Mouse (Mus musculus) liver, adult 2 months (tissue): ENCODE measurements around the gene Pfkfb2. TPM values are rescaled to one million over a fixed set of nuclear protein-coding genes. Genes with fewer than 3 reads are reported as not detected.

Experiments used
- DNase-seq: peaks from one replicate; pipeline ENCODE4 v3.0.0-alpha.2; 2011; ENCODE audit warnings: low read depth, low spot score; ENCODE audit errors: extremely low read depth
- H3K27ac ChIP-seq: fragments of 200-500 bp; replicated peaks from 2 replicates; pipeline ENCODE4 v1.5.1; 2012; ENCODE audit warnings: low read depth, mild to moderate bottlenecking, control low read depth, inconsistent platforms, low read length; ENCODE audit not compliant: insufficient read depth
- H3K27me3 ChIP-seq: fragments of 200-500 bp; 2 replicates; pipeline ENCODE4 v1.6.1; 2012; ENCODE audit warnings: mild to moderate bottlenecking, moderate library complexity, low read length, inconsistent platforms; ENCODE audit not compliant: control insufficient read depth, insufficient read depth
- H3K36me3 ChIP-seq: fragments of 200-500 bp; 2 replicates; pipeline ENCODE4 v1.6.1; 2012; ENCODE audit warnings: low read length, inconsistent platforms; ENCODE audit not compliant: control insufficient read depth, insufficient read depth
- H3K4me1 ChIP-seq: fragments of 200-500 bp; 2 replicates; pipeline ENCODE4 v1.6.1; 2011; ENCODE audit warnings: low read length; ENCODE audit not compliant: control insufficient read depth, insufficient read depth
- H3K4me3 ChIP-seq: fragments of 200-500 bp; 2 replicates; pipeline ENCODE4 v1.5.1; 2011; ENCODE audit warnings: low read depth, mild to moderate bottlenecking, control low read depth, low read length, moderate library complexity; ENCODE audit not compliant: insufficient read depth
- H3K79me2 ChIP-seq: fragments of 200-500 bp; 2 replicates; pipeline ENCODE4 v1.6.1; 2012; ENCODE audit warnings: inconsistent platforms, mild to moderate bottlenecking, low read length, moderate library complexity; ENCODE audit not compliant: control insufficient read depth, insufficient read depth
- H3K9ac ChIP-seq: fragments of 200-500 bp; 2 replicates; pipeline ENCODE4 v1.6.1; 2012; ENCODE audit warnings: low read depth, mild to moderate bottlenecking, control low read depth, inconsistent platforms, low read length
- CTCF ChIP-seq: fragments of 200-500 bp; IDR thresholded peaks from 2 replicates; pipeline ENCODE4 v1.5.1; 2011; ENCODE audit warnings: low read depth, low read length, control low read depth
- POLR2A ChIP-seq: fragments of 200-500 bp; IDR thresholded peaks from 2 replicates; pipeline ENCODE4 v1.6.1; 2011; ENCODE audit warnings: low read length, control low read depth; ENCODE audit not compliant: insufficient read depth; ENCODE audit errors: extremely low read depth
- polyA plus RNA-seq: library from polyadenylated mRNA; depleted of rRNA; stranded (reverse); fragments of >200 nt; gene quantifications from 2 replicates; pipeline ENCODE4 v1.2.3, GENCODE M21; 2012; rRNA removed
- total RNA-seq: library from RNA; depleted of rRNA; stranded (reverse); fragments of >200 nt; gene quantifications from 2 replicates; pipeline ENCODE4 v1.2.3, GENCODE M21; 2014; rRNA removed

Pfkfb2 gene
- total and polyA plus RNA-seq, 2 experiments = 8.5 to 19.5 TPM

GRCm38 (mm10) chr1:130640967-130641366 lies 88.1 kb downstream of the Pfkfb2 start:
- no peaks in the 10 kb centered on the region for H3K27me3 ChIP-seq
- H3K79me2 ChIP-seq = no peaks in the 10 kb centered on the region
- no peak overlapping the region for H3K4me3 ChIP-seq
- TF ChIP-seq POLR2A (no peak), CTCF (no peak)
- no peak for DNase-seq
- H3K9ac ChIP-seq = no peak overlapping the region
- peaks cover 71% of the 10 kb centered on the region for H3K36me3 ChIP-seq
- no peak overlapping the region for H3K27ac ChIP-seq
- peaks cover 2% of the 10 kb centered on the region; the same call in 1 of the 2 replicates for H3K4me1 ChIP-seq

Other genes with a start within 250 kb of the Pfkfb2 start
- gene Zp3r, start 99.6 kb downstream of the Pfkfb2 start, total RNA-seq = not detected in 2 replicates
- not detected in 2 replicates for gene Zp3r, start 99.6 kb downstream of the Pfkfb2 start, polyA plus RNA-seq
- gene C4bp, start 67.6 kb downstream of the Pfkfb2 start, total RNA-seq = 368 and 394 TPM in 2 replicates
- gene C4bp, start 67.6 kb downstream of the Pfkfb2 start, polyA plus RNA-seq = 151 and 182 TPM in 2 replicates
- 0.20 TPM in 1 of 2 replicates, not detected in the other for gene Gm29427, start 13.5 kb downstream of the Pfkfb2 start, total RNA-seq
- gene Gm29427, start 13.5 kb downstream of the Pfkfb2 start, polyA plus RNA-seq = not detected in 2 replicates
- gene Yod1, start 11.9 kb downstream of the Pfkfb2 start, total RNA-seq = 8.9 and 9.0 TPM in 2 replicates
- gene Yod1, start 11.9 kb downstream of the Pfkfb2 start, polyA plus RNA-seq = 1.3 and 1.4 TPM in 2 replicates
- 0.65 and 0.74 TPM in 2 replicates for gene AA986860, start 2.7 kb upstream of the Pfkfb2 start, total RNA-seq
- 0.18 and 0.25 TPM in 2 replicates for gene AA986860, start 2.7 kb upstream of the Pfkfb2 start, polyA plus RNA-seq
- 0.13 and 0.55 TPM in 2 replicates for gene Fcamr, start 71.6 kb upstream of the Pfkfb2 start, total RNA-seq
- 0.09 TPM in 1 of 2 replicates, not detected in the other for gene Fcamr, start 71.6 kb upstream of the Pfkfb2 start, polyA plus RNA-seq
- gene Pigr, start 97.4 kb upstream of the Pfkfb2 start, total RNA-seq = 482 and 517 TPM in 2 replicates
- gene Pigr, start 97.4 kb upstream of the Pfkfb2 start, polyA plus RNA-seq = 579 and 633 TPM in 2 replicates
- gene Fcmr, start 136.4 kb upstream of the Pfkfb2 start, total RNA-seq = 0.09 and 0.54 TPM in 2 replicates
- 0.81 and 2.6 TPM in 2 replicates for gene Fcmr, start 136.4 kb upstream of the Pfkfb2 start, polyA plus RNA-seq
- gene Il24, start 158.2 kb upstream of the Pfkfb2 start, total RNA-seq = not detected in 2 replicates
- gene Il24, start 158.2 kb upstream of the Pfkfb2 start, polyA plus RNA-seq = not detected in 2 replicates
- gene Il20, start 182.2 kb upstream of the Pfkfb2 start, total RNA-seq = not detected in 2 replicates
- not detected in 2 replicates for gene Il20, start 182.2 kb upstream of the Pfkfb2 start, polyA plus RNA-seq
- gene Il19, start 210.9 kb upstream of the Pfkfb2 start, total RNA-seq = not detected in 2 replicates
- gene Il19, start 210.9 kb upstream of the Pfkfb2 start, polyA plus RNA-seq = not detected in 2 replicates